Mouse (Mus musculus) adrenal gland (tissue): ENCODE measurements around the gene Borcs6.

Experiments
- intact Hi-C: fragments of 180-260 bp; cut with DNase I; formaldehyde crosslinking; loops from one replicate; pipeline ENCODE4 v1.15.1; 2025

Borcs6 gene

GRCm38 (mm10) chr11:69046395-69046774 lies 13.1 kb upstream of the Borcs6 start:
- intact Hi-C loops: no loop called here

GRCm38 (mm10) chr11:69047592-69047991 lies 11.9 kb upstream of the Borcs6 start:
- intact Hi-C loops: no loop called here

- intact Hi-C loops: no loop called here
These were observed 11.4 kb upstream of the Borcs6 start for GRCm38 (mm10) chr11:69048151-69048550.

GRCm38 (mm10) chr11:69050748-69051147 lies 8.8 kb upstream of the Borcs6 start:
- intact Hi-C loops: no loop called here

- intact Hi-C loops: no loop called here
These were observed 7.7 kb upstream of the Borcs6 start for GRCm38 (mm10) chr11:69051771-69052170.

GRCm38 (mm10) chr11:69052824-69053421 lies 6.6 kb upstream of the Borcs6 start:
- intact Hi-C loops: no loop called here

- intact Hi-C loops: no loop called here
These were observed 5.7 kb upstream of the Borcs6 start for GRCm38 (mm10) chr11:69053848-69054247.

- intact Hi-C loops: no loop called here
These were observed 1.3 kb upstream of the Borcs6 start for GRCm38 (mm10) chr11:69058265-69058664.

- intact Hi-C loops: no loop called here
These were observed 674 bp upstream of the Borcs6 start for GRCm38 (mm10) chr11:69058729-69059356.

GRCm38 (mm10) chr11:69059975-69060411 lies 476 bp downstream of the Borcs6 start:
- intact Hi-C loops: no loop called here

- intact Hi-C loops: no loop called here
These were observed 1.1 kb downstream of the Borcs6 start for GRCm38 (mm10) chr11:69060448-69061254.

GRCm38 (mm10) chr11:69061255-69061912 lies 1.9 kb downstream of the Borcs6 start:
- intact Hi-C loops: no loop called here

- intact Hi-C loops: no loop called here
These were observed 2.8 kb downstream of the Borcs6 start for GRCm38 (mm10) chr11:69062194-69062760.

GRCm38 (mm10) chr11:69062761-69063224 lies 3.3 kb downstream of the Borcs6 start:
- intact Hi-C loops: loop anchor here (1.0 kb wide), 2 partner anchors 21 to 56 kb away; no protein-coding TSS in a partner anchor

GRCm38 (mm10) chr11:69063413-69064201 lies 4.1 kb downstream of the Borcs6 start:
- intact Hi-C loops: loop anchor here (1.0 kb wide), 2 partner anchors 22 to 55 kb away; no protein-coding TSS in a partner anchor

- intact Hi-C loops: no loop called here
These were observed 5.0 kb downstream of the Borcs6 start for GRCm38 (mm10) chr11:69064259-69065133.

GRCm38 (mm10) chr11:69065394-69065925 lies 5.9 kb downstream of the Borcs6 start:
- intact Hi-C loops: no loop called here

GRCm38 (mm10) chr11:69066163-69066861 lies 6.8 kb downstream of the Borcs6 start:
- intact Hi-C loops: no loop called here
